Mouse (Mus musculus) right cerebral cortex, postnatal 4 days (tissue): Measurements from ENCODE around the gene Ppp2r2c.

ENCODE experiments used
- DNase-seq: peaks from one replicate; pipeline ENCODE4 v3.0.0-alpha.2; 2022

Gene Ppp2r2c

GRCm38 (mm10) chr5:36875956-36876355, 7.6 kb downstream of the Ppp2r2c start:
- DNase-seq = no peak

- DNase-seq = no peak
Measured at GRCm38 (mm10) chr5:36876777-36877396, 8.6 kb downstream of the Ppp2r2c start.

- DNase-seq = no peak
Measured at GRCm38 (mm10) chr5:36877641-36878040, 9.3 kb downstream of the Ppp2r2c start.

GRCm38 (mm10) chr5:36878801-36879200, 10.5 kb downstream of the Ppp2r2c start:
- DNase-seq = no peak

- DNase-seq = no peak
Measured at GRCm38 (mm10) chr5:36880622-36881021, 12.3 kb downstream of the Ppp2r2c start.

GRCm38 (mm10) chr5:36883516-36883915, 15.2 kb downstream of the Ppp2r2c start:
- DNase-seq = no peak

- DNase-seq = no peak
Measured at GRCm38 (mm10) chr5:36885067-36885466, 16.8 kb downstream of the Ppp2r2c start.

GRCm38 (mm10) chr5:36885595-36885994, 17.3 kb downstream of the Ppp2r2c start:
- no peak for DNase-seq

GRCm38 (mm10) chr5:36886298-36886697, 18.0 kb downstream of the Ppp2r2c start:
- DNase-seq = no peak

GRCm38 (mm10) chr5:36886852-36887283, 18.6 kb downstream of the Ppp2r2c start:
- no peak for DNase-seq

GRCm38 (mm10) chr5:36887299-36887988, 19.1 kb downstream of the Ppp2r2c start:
- no peak for DNase-seq

- DNase-seq = no peak
Measured at GRCm38 (mm10) chr5:36888501-36888900, 20.2 kb downstream of the Ppp2r2c start.

- DNase-seq = no peak
Measured at GRCm38 (mm10) chr5:36888911-36889310, 20.6 kb downstream of the Ppp2r2c start.

GRCm38 (mm10) chr5:36889380-36889886, 21.1 kb downstream of the Ppp2r2c start:
- DNase-seq = no peak

- peak; percentile 51 for DNase-seq
Measured at GRCm38 (mm10) chr5:36890794-36891193, 22.5 kb downstream of the Ppp2r2c start.

GRCm38 (mm10) chr5:36891793-36892470, 23.6 kb downstream of the Ppp2r2c start:
- DNase-seq = no peak

GRCm38 (mm10) chr5:36893263-36893662, 24.9 kb downstream of the Ppp2r2c start:
- no peak for DNase-seq

- no peak for DNase-seq
Measured at GRCm38 (mm10) chr5:36894070-36894469, 25.8 kb downstream of the Ppp2r2c start.

- no peak for DNase-seq
Measured at GRCm38 (mm10) chr5:36894604-36895368, 26.5 kb downstream of the Ppp2r2c start.

GRCm38 (mm10) chr5:36895621-36896573, 27.6 kb downstream of the Ppp2r2c start:
- no peak for DNase-seq

- no peak for DNase-seq
Measured at GRCm38 (mm10) chr5:36897999-36898398, 29.7 kb downstream of the Ppp2r2c start.
